Mouse (Mus musculus) MEL (cell line): ENCODE measurements around the gene Syt9. TPM values are rescaled to one million over a fixed set of nuclear protein-coding genes. Genes with fewer than 3 reads are reported as not detected.

ENCODE experiments used
- DNase-seq: peaks from one replicate; pipeline ENCODE4 v3.0.0; 2011; ENCODE audit warnings: low read depth, low spot score
- H3K27ac ChIP-seq: 2 replicates; pipeline ENCODE4 v1.5.1; 2012; ENCODE audit warnings: low read depth, mild to moderate bottlenecking, control low read depth, low read length, moderate library complexity; ENCODE audit not compliant: control insufficient read depth
- H3K27me3 ChIP-seq, 2 experiments: fragments of 150-350 bp in 1 of 2; sonication (generic) in 1 of 2; 2 replicates each; pipeline ENCODE4 v1.6.1; 2012; ENCODE audit warnings: low read length in 2 of 2, mild to moderate bottlenecking in 2 of 2, improper control_type of control experiment in 1 of 2, moderate library complexity in 1 of 2; ENCODE audit not compliant: insufficient read depth in 2 of 2, control insufficient read depth in 1 of 2
- H3K36me3 ChIP-seq, 2 experiments: 2 replicates each; pipeline ENCODE4 v1.6.1; 2012 to 2014; ENCODE audit warnings: low read length in 2 of 2, improper control_type of control experiment in 1 of 2, inconsistent platforms in 1 of 2, mild to moderate bottlenecking in 1 of 2; ENCODE audit not compliant: insufficient read depth in 2 of 2, control insufficient read depth in 1 of 2
- H3K4me1 ChIP-seq, 2 experiments: fragments of 150-350 bp in 1 of 2; sonication (generic) in 1 of 2; 2 replicates each; pipeline ENCODE4 v1.6.1; 2012; ENCODE audit warnings: low read length in 2 of 2, improper control_type of control experiment in 1 of 2, mild to moderate bottlenecking in 1 of 2; ENCODE audit not compliant: insufficient read depth in 2 of 2, control insufficient read depth in 1 of 2
- H3K4me3 ChIP-seq, 2 experiments: fragments of 150-350 bp in 1 of 2; sonication (generic) in 1 of 2; 2 replicates each; pipeline ENCODE4 v1.5.1; 2012; ENCODE audit warnings: low read depth in 2 of 2, low read length in 2 of 2, mild to moderate bottlenecking in 2 of 2, moderate library complexity in 2 of 2, control low read depth in 1 of 2, improper control_type of control experiment in 1 of 2; ENCODE audit not compliant: control insufficient read depth in 1 of 2, insufficient read depth in 1 of 2
- H3K79me2 ChIP-seq: 2 replicates; pipeline ENCODE4 v1.6.1; 2012; ENCODE audit warnings: mild to moderate bottlenecking, low read length, moderate library complexity; ENCODE audit not compliant: control insufficient read depth, poor library complexity, insufficient read depth
- H3K9ac ChIP-seq: 2 replicates; pipeline ENCODE4 v1.6.1; 2012; ENCODE audit warnings: low read depth, mild to moderate bottlenecking, control low read depth, low read length, moderate library complexity; ENCODE audit not compliant: control insufficient read depth, poor library complexity, severe bottlenecking
- H3K9me3 ChIP-seq: fragments of 150-350 bp; sonication (generic); replicated peaks from 2 replicates; pipeline ENCODE4 v1.6.1; 2012; ENCODE audit warnings: mild to moderate bottlenecking, low read length, improper control_type of control experiment, moderate library complexity; ENCODE audit not compliant: insufficient read depth
- BHLHE40 ChIP-seq: IDR thresholded peaks from 2 replicates; pipeline ENCODE4 v1.6.1; 2012; ENCODE audit warnings: low read depth, mild to moderate bottlenecking, inconsistent platforms, low read length, improper control_type of control experiment, borderline replicate concordance
- CHD1 ChIP-seq: IDR thresholded peaks from 2 replicates; pipeline ENCODE4 v1.6.1; 2012; ENCODE audit warnings: low read depth, mild to moderate bottlenecking, inconsistent platforms, low read length, improper control_type of control experiment
- CHD2 ChIP-seq: IDR thresholded peaks from 2 replicates; pipeline ENCODE4 v1.6.1; 2011; ENCODE audit warnings: low read length, improper control_type of control experiment
- E2F4 ChIP-seq: IDR thresholded peaks from 2 replicates; pipeline ENCODE4 v1.6.1; 2011; ENCODE audit warnings: low read depth, low read length, improper control_type of control experiment, borderline replicate concordance
- ELF1 ChIP-seq: IDR thresholded peaks from 2 replicates; pipeline ENCODE4 v1.6.1; 2014; ENCODE audit warnings: low read depth, mild to moderate bottlenecking, inconsistent platforms, low read length, improper control_type of control experiment, moderate library complexity
- GABPA ChIP-seq: IDR thresholded peaks from 2 replicates; pipeline ENCODE4 v1.6.1; 2012; ENCODE audit warnings: low read depth, mild to moderate bottlenecking, inconsistent platforms, low read length, improper control_type of control experiment, moderate library complexity
- GATA1 ChIP-seq: IDR thresholded peaks from 2 replicates; pipeline ENCODE4 v1.6.1; 2011; ENCODE audit warnings: low read depth, low read length, improper control_type of control experiment
- HCFC1 ChIP-seq: IDR thresholded peaks from 2 replicates; pipeline ENCODE4 v1.6.1; 2012; ENCODE audit warnings: low read depth, mild to moderate bottlenecking, inconsistent platforms, low read length, improper control_type of control experiment, moderate library complexity
- JUND ChIP-seq: IDR thresholded peaks from 2 replicates; pipeline ENCODE4 v1.6.1; 2011; ENCODE audit warnings: low read depth, mild to moderate bottlenecking, improper control_type of control experiment, low read length
- KAT2A ChIP-seq: conservative IDR thresholded peaks from 2 replicates; pipeline ENCODE4 v1.6.1; 2012; ENCODE audit warnings: low read depth, low read length, improper control_type of control experiment, inconsistent platforms
- MXI1 ChIP-seq: IDR thresholded peaks from 2 replicates; pipeline ENCODE4 v1.6.1; 2011; ENCODE audit warnings: mild to moderate bottlenecking, low read depth, low read length, improper control_type of control experiment
- MYB ChIP-seq: IDR thresholded peaks from 2 replicates; pipeline ENCODE4 v1.6.1; 2011; ENCODE audit warnings: mild to moderate bottlenecking, low read depth, low read length, improper control_type of control experiment
- MYC ChIP-seq: IDR thresholded peaks from 2 replicates; pipeline ENCODE4 v1.6.1; 2011; ENCODE audit warnings: low read depth, mild to moderate bottlenecking, low read length, improper control_type of control experiment, moderate library complexity
- POLR2AphosphoS2 ChIP-seq: IDR thresholded peaks from 2 replicates; pipeline ENCODE4 v1.6.1; 2011; ENCODE audit warnings: low read length, improper control_type of control experiment
- POLR2AphosphoS5 ChIP-seq: IDR thresholded peaks from 2 replicates; pipeline ENCODE4 v1.6.1; 2012; ENCODE audit warnings: low read depth, borderline replicate concordance, mild to moderate bottlenecking, inconsistent platforms, low read length, moderate library complexity, mixed read lengths
- TCF12 ChIP-seq: IDR thresholded peaks from 2 replicates; pipeline ENCODE4 v1.6.1; 2014; ENCODE audit warnings: low read depth, mild to moderate bottlenecking, inconsistent platforms, low read length, improper control_type of control experiment, moderate library complexity
- UBTF ChIP-seq: IDR thresholded peaks from 2 replicates; pipeline ENCODE4 v1.6.1; 2012; ENCODE audit warnings: low read depth, mild to moderate bottlenecking, inconsistent platforms, low read length, improper control_type of control experiment, moderate library complexity, borderline replicate concordance; ENCODE audit not compliant: insufficient read depth
- USF2 ChIP-seq, 2 experiments: IDR thresholded peaks; 2 replicates each; pipeline ENCODE4 v1.6.1; 2011 to 2012; ENCODE audit warnings: improper control_type of control experiment in 2 of 2, low read length in 2 of 2, borderline replicate concordance in 1 of 2, inconsistent platforms in 1 of 2, low read depth in 1 of 2, mild to moderate bottlenecking in 1 of 2; ENCODE audit not compliant: insufficient read depth in 1 of 2
- ZC3H11A ChIP-seq: IDR thresholded peaks from 2 replicates; pipeline ENCODE4 v1.6.1; 2012; ENCODE audit warnings: low read depth, mild to moderate bottlenecking, inconsistent platforms, low read length, improper control_type of control experiment
- ZKSCAN1 ChIP-seq: IDR thresholded peaks from 2 replicates; pipeline ENCODE4 v1.6.1; 2012; ENCODE audit warnings: low read depth, mild to moderate bottlenecking, inconsistent platforms, low read length, improper control_type of control experiment, moderate library complexity
- ZMIZ1 ChIP-seq: IDR thresholded peaks from 2 replicates; pipeline ENCODE4 v1.6.1; 2012; ENCODE audit warnings: low read depth, mild to moderate bottlenecking, inconsistent platforms, low read length, improper control_type of control experiment, moderate library complexity
- ZNF384 ChIP-seq: IDR thresholded peaks from 2 replicates; pipeline ENCODE4 v1.6.1; 2012; ENCODE audit warnings: low read depth, mild to moderate bottlenecking, inconsistent platforms, low read length, improper control_type of control experiment
- polyA plus RNA-seq, 2 experiments: library from polyadenylated mRNA; stranded (reverse) in 1 of 2; unstranded in 1 of 2; fragments of >175 nt in 1 of 2; fragments of >200 nt in 1 of 2; gene quantifications; 2 replicates each; pipeline versions ENCODE4 v1.2.1 to v1.2.4; 2012; ENCODE audit warnings: low replicate concordance in 2 of 2, low read depth in 1 of 2; ENCODE audit not compliant: insufficient read length in 2 of 2, insufficient read depth in 1 of 2, missing spikeins in 1 of 2
- total RNA-seq: library from RNA; depleted of rRNA; stranded (reverse); fragments of 300-350 nt; gene quantifications from 2 replicates; pipeline ENCODE4 v1.2.3, GENCODE M21; 2012

Gene Syt9
- total and polyA plus RNA-seq, 3 experiments, result not detected

DNA sequence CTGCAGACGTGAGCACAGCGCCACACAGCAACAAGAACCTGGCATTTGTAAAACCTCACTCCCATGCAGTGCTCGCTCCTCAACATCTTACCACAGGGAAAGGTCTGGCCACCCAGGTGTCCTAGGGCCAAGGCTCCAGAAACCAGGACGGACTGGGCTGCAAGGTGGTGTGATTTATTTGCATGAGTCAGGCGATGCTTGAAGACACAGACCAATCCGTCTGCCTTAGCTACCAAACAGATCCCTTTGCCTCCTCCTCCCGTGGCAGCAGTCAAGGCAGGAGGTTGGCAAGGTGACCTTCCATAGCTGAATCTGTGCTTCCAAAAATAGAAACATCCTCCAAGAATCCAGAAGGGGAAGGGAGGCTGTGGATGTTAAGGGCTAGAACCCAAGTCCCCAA lies 130.1 kb downstream of the Syt9 start:
- no peak for DNase-seq
- Histone ChIP-seq H3K4me3 (no peak overlapping the region), H3K36me3 (no peaks in the 10 kb centered on the region), H3K4me1 (no peaks in the 10 kb centered on the region), H3K79me2 (no peaks in the 10 kb centered on the region), H3K27ac (no peak overlapping the region), H3K27me3 (no peaks in the 10 kb centered on the region), H3K9me3 (no peaks in the 10 kb centered on the region), H3K9ac (no peak overlapping the region)
- TF ChIP-seq ZKSCAN1 (no peak), POLR2AphosphoS5 (no peak), UBTF (no peak), E2F4 (no peak), ZMIZ1 (no peak), TCF12 (no peak), KAT2A (no peak)

DNA sequence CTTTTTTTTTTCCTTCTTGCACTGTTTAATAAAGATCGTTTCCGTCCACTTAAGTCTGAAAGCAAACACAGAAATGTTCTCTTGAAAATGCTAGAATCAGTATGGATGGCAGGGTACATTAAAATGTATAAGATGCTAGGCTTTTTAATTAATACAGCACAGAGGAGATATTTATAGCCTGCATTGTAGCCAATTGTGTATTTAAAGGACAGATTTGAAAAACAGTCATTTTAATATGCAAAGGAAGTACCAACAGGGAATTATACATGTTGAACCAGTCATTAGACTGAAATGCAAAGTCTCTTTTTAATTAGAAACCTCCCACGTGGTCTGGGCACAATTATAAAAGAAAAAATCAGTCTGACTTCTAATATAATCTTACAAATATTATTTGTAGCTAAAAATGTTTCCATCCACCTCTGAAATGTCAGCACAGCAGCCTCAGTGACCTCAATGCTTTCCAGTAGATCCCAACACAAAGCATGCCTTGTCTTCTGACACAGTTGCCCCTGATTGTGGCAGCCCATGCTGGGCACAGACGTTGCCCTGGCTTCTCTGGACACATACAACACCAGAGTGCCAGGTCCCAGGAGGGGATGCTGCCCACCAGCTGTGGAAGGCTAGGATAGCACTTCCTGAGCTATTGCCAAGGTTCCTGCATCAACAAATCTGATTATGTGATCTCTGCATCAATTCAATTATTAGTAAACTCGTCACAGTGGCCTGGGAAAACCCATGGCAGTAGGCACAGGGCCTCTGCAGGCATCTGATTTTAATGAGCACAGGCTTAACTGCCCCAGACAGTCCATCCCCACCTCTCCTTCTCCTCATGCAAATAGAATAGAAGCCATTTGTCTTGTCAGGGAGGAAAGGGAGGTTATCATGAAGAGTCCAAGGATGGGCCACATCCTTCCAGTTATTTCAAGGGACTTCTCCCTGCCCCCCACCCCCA lies 134.5 kb downstream of the Syt9 start:
- no peaks in the 10 kb centered on the region for H3K36me3 ChIP-seq
- TF ChIP-seq USF2 (IDR thresholded peaks at IDR 0.05; ENCODE audit: borderline replicate concordance in 1 of 2, insufficient read depth in 1 of 2, low read depth in 1 of 2, low read length in 2 of 2) (no peak), MYB (no peak), CHD2 (no peak), POLR2AphosphoS2 (no peak), MYC (no peak), JUND (no peak), HCFC1 (no peak), ZC3H11A (no peak), ZNF384 (no peak), UBTF (no peak), TCF12 (no peak), ELF1 (no peak), KAT2A (no peak), GABPA (no peak), GATA1 (no peak), CHD1 (no peak), MXI1 (no peak), BHLHE40 (no peak)
- TF ChIP-seq, all 39 proteins: peak for 0

More for the DNA sequence above, 134.5 kb downstream of the Syt9 start:
- no peak for DNase-seq
- H3K4me3 ChIP-seq, result no peak overlapping the region
- no peaks in the 10 kb centered on the region for H3K4me1 ChIP-seq
- no peaks in the 10 kb centered on the region for H3K9me3 ChIP-seq
- no peaks in the 10 kb centered on the region for H3K79me2 ChIP-seq
- no peak overlapping the region for H3K9ac ChIP-seq
- H3K27me3 ChIP-seq, result no peaks in the 10 kb centered on the region
- no peak overlapping the region for H3K27ac ChIP-seq
